Mouse (Mus musculus) heart, postnatal 0 days (tissue): ENCODE measurements around the gene Gab1. TPM values are rescaled to one million over a fixed set of nuclear protein-coding genes. Genes with fewer than 3 reads are reported as not detected.
A peak's percentile ranks its signal among the peaks of the same experiment; 100 is the strongest.

Experiments used
- ATAC-seq: fragments of 200-750 bp; cut with Nextera tagmentation; 2 replicates; pipeline ENCODE4 v1.8.0; 2017; ENCODE audit warnings: low read depth, moderate number of reproducible peaks, moderate library complexity; ENCODE audit not compliant: insufficient read depth
- DNase-seq: peaks from one replicate; pipeline ENCODE4 v3.0.0-alpha.2; 2016; ENCODE audit warnings: low spot score
- H3K27ac ChIP-seq: fragments of 300-500 bp; sonication (generic); 2 replicates; pipeline ENCODE4 v1.5.1; 2014; ENCODE audit warnings: low read depth, mild to moderate bottlenecking
- H3K27me3 ChIP-seq: fragments of 300-500 bp; sonication (generic); 2 replicates; pipeline ENCODE4 v1.6.1; 2014; ENCODE audit warnings: low read length, mixed read lengths; ENCODE audit not compliant: control insufficient read depth, insufficient read depth
- H3K36me3 ChIP-seq: fragments of 300-500 bp; sonication (generic); replicated peaks from 2 replicates; pipeline ENCODE4 v1.6.1; 2014; ENCODE audit warnings: low read length, mixed read lengths; ENCODE audit not compliant: control insufficient read depth, insufficient read depth
- H3K4me1 ChIP-seq: fragments of 300-500 bp; sonication (generic); 2 replicates; pipeline ENCODE4 v1.6.1; 2014; ENCODE audit warnings: antibody characterized with exemption; ENCODE audit not compliant: control insufficient read depth, insufficient read depth
- H3K4me2 ChIP-seq: fragments of 300-500 bp; sonication (generic); 2 replicates; pipeline ENCODE4 v1.6.1; 2014; ENCODE audit warnings: low read depth, mild to moderate bottlenecking, low read length, moderate library complexity
- H3K4me3 ChIP-seq: fragments of 300-500 bp; sonication (generic); 2 replicates; pipeline ENCODE4 v1.5.1; 2014; ENCODE audit warnings: low read depth, low read length
- H3K9ac ChIP-seq: fragments of 300-500 bp; sonication (generic); replicated peaks from 2 replicates; pipeline ENCODE4 v1.6.1; 2014; ENCODE audit warnings: low read depth, low read length, mixed read lengths
- H3K9me3 ChIP-seq: fragments of 300-500 bp; sonication (generic); replicated peaks from 2 replicates; pipeline ENCODE4 v1.6.1; 2016; ENCODE audit warnings: low read length; ENCODE audit not compliant: control insufficient read depth
- CTCF ChIP-seq: IDR thresholded peaks from 2 replicates; pipeline ENCODE4 v1.5.1; 2016; ENCODE audit warnings: antibody characterized with exemption, control low read depth, low read depth
- EP300 ChIP-seq: IDR thresholded peaks from 2 replicates; pipeline ENCODE4 v1.6.1; 2016; ENCODE audit warnings: antibody characterized with exemption, low read depth
- WGBS: fragments of 180-500 bp; shearing (Covaris S2); extraction: QIAGEN DNeasy Blood & Tissue Kit; methylation state at CpG from one replicate; pipeline ENCODE4 v1.1.7; 2014; 5-methylcytosine and 5-hydroxymethylcytosine counted together
- polyA plus RNA-seq: library from polyadenylated mRNA; unstranded; fragments of >200 nt; fragmentation: Nextera tagmentation; extraction: Ambion mirVana; gene quantifications from 2 replicates; pipeline ENCODE4 v1.2.1, GENCODE M21; 2015
- total RNA-seq: library from RNA; depleted of rRNA; stranded (reverse); fragments of >200 nt; gene quantifications from 2 replicates; pipeline ENCODE4 v1.2.3, GENCODE M21; 2014; ENCODE audit warnings: low replicate concordance

The Gab1 gene
- total and polyA plus RNA-seq, 2 experiments from 2014 or later, result 18.8 to 54.0 TPM

- Histone ChIP-seq H3K4me2 (no peak overlapping the region), H3K4me3 (no peak overlapping the region), H3K27me3 (no peaks in the 10 kb centered on the region), H3K36me3 (peaks cover 21% of the 10 kb centered on the region), H3K4me1 (no peaks in the 10 kb centered on the region; the same call in 1 of the 2 replicates), H3K27ac (no peak overlapping the region), H3K9ac (no peak overlapping the region), H3K9me3 (no peaks in the 10 kb centered on the region)
- WGBS, result 78% methylated on average over 19 of the region's 19 CpGs
- no peak for DNase-seq
- no peak for ATAC-seq
- TF ChIP-seq CTCF (no peak), EP300 (no peak)
Measured at GRCm38 (mm10) chr8:80794585-80795509, 85.5 kb downstream of the Gab1 start.

GRCm38 (mm10) chr8:80793791-80794515 lies 86.4 kb downstream of the Gab1 start:
- DNase-seq (no peak), ATAC-seq (no peak)
- Histone ChIP-seq H3K4me1 (no peaks in the 10 kb centered on the region; the same call in 1 of the 2 replicates), H3K4me2 (no peak overlapping the region), H3K4me3 (no peak overlapping the region), H3K9me3 (no peaks in the 10 kb centered on the region), H3K27ac (no peak overlapping the region), H3K9ac (no peak overlapping the region), H3K36me3 (peaks cover 26% of the 10 kb centered on the region), H3K27me3 (no peaks in the 10 kb centered on the region)
- WGBS, result 62% methylated on average over 11 of the region's 11 CpGs
- TF ChIP-seq CTCF (no peak), EP300 (no peak)

GRCm38 (mm10) chr8:80792214-80792613 lies 88.1 kb downstream of the Gab1 start:
- Histone ChIP-seq H3K9me3 (no peaks in the 10 kb centered on the region), H3K9ac (no peak overlapping the region), H3K27ac (no peak overlapping the region), H3K4me1 (no peaks in the 10 kb centered on the region; the same call in 1 of the 2 replicates), H3K4me3 (no peak overlapping the region), H3K27me3 (no peaks in the 10 kb centered on the region), H3K4me2 (no peak overlapping the region), H3K36me3 (peaks cover 43% of the 10 kb centered on the region)
- TF ChIP-seq CTCF (peak; percentile 26; the same call in 1 of the 2 replicates), EP300 (no peak)
- no peak for DNase-seq
- no peak for ATAC-seq
- WGBS, result 93% methylated on average over 5 of the region's 5 CpGs

DNA sequence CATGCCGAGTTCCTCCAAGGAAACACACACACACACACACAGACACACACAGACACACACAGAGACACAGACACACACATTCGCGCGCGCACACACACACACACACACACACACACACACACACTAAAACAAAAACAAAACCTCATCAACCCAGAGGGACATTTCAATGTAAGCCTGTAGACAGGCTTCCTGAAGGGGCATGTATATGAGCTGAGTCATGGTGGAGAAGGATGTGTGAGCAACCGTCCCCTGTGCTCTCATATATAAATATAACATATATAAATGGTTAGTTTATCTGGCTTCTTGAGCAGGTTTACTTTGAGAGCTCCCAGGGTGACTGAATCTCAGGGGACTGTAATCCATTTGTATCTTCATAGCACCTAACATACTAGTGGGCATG lies 91.0 kb downstream of the Gab1 start:
- H3K4me2 ChIP-seq, result no peak overlapping the region
- WGBS, result 82% methylated on average over 6 of the region's 6 CpGs
- peaks cover 63% of the 10 kb centered on the region for H3K36me3 ChIP-seq
- ATAC-seq (no peak), DNase-seq (no peak)
- H3K9me3 ChIP-seq, result no peaks in the 10 kb centered on the region
- TF ChIP-seq CTCF (no peak), EP300 (no peak)
- no peak overlapping the region for H3K4me3 ChIP-seq
- H3K9ac ChIP-seq, result no peak overlapping the region
- H3K27me3 ChIP-seq, result no peaks in the 10 kb centered on the region
- H3K4me1 ChIP-seq, result no peaks in the 10 kb centered on the region
- H3K27ac ChIP-seq, result no peak overlapping the region

- 72% methylated on average over 9 of the region's 9 CpGs for WGBS
- Histone ChIP-seq H3K4me2 (no peak overlapping the region), H3K4me3 (no peak overlapping the region), H3K9me3 (no peaks in the 10 kb centered on the region), H3K36me3 (peaks cover 62% of the 10 kb centered on the region), H3K9ac (no peak overlapping the region), H3K4me1 (no peaks in the 10 kb centered on the region), H3K27me3 (no peaks in the 10 kb centered on the region), H3K27ac (no peak overlapping the region)
- no peak for ATAC-seq
- no peak for TF ChIP-seq EP300
- TF ChIP-seq CTCF, result no peak
- DNase-seq, result no peak
Measured at GRCm38 (mm10) chr8:80784559-80784958, 95.8 kb downstream of the Gab1 start.
